Mouse (Mus musculus) CD4-positive naive resting alpha-beta T cell, adult 57 days (primary cell): ENCODE measurements around the gene Rrp36. TPM values are rescaled to one million over a fixed set of nuclear protein-coding genes. Genes with fewer than 3 reads are reported as not detected.

ENCODE experiments used
- total RNA-seq: library from RNA; stranded (reverse); gene quantifications from one replicate; pipeline ENCODE4 v1.2.4, GENCODE M21; 2023

Gene Rrp36
- 29.7 TPM for total RNA-seq

DNA sequence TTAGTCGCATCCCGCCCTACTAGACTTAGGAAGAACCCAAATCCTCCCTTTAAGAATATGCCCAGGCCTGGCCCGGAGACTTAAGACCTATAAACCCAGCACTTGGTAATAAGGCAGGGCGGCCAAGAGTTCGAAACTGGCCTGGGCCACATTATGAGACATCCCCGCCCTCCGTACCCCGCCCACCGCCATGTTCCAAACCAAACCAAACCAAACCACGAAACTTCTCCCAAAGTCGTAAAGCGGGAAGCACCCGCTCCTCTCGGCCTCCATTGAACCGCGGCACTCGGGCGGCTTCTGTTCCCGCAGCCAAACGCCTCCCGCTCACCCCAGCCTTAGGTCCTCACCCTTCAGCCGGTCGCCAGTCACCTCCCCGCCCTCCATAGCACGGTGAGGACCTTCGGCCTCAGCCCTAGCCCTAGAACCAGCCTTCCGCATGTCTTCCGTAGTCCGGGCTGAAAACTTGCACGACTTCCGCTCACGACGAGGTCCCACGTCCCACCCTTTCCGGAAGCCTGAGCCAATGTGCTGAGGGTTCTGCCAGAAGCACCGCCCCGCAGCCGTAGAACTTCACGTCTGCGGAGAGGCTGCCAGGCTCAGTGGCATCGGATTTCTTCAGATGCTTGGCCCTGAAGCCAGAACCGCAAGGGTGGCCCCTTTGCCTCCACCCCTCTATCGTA, at the start of gene Rrp36:
Gene Rrp36 (minus strand): TSS at position 503 of the 680 bp plus-strand sequence.

DNA sequence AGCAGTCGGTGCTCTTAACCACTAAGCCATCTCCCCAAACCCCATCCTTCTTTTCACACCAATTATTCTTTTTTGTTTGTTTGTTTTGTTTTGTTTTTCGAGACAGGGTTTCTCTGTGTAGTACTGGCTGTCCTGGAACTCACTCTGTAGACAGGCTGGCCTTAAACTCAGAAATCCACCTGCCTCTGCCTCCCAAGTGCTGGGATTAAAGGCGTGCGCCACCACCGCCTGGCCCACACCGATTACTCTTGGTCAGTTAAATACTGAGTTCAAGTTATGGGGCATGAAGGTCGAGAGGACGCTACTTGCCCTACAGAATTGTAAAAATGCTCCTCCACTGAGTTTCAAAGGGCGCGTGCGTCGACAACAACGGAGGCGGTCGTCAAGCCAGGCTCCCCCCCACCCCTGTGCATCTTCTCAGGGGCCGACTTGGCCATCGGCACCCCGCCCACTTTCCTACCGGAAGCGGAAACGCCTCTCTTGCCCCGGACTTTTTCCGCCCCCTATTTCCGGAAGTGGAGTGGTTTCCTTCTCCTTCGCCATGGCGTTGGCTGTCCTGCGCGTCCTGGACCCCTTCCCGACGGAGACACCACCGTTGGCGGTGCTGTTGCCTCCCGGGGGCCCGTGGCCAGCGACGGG, 36.9 kb upstream of the Rrp36 start, which contains the start of gene Pex6:
Gene Pex6 (plus strand): TSS at position 505 of the 639 bp plus-strand sequence.

DNA sequence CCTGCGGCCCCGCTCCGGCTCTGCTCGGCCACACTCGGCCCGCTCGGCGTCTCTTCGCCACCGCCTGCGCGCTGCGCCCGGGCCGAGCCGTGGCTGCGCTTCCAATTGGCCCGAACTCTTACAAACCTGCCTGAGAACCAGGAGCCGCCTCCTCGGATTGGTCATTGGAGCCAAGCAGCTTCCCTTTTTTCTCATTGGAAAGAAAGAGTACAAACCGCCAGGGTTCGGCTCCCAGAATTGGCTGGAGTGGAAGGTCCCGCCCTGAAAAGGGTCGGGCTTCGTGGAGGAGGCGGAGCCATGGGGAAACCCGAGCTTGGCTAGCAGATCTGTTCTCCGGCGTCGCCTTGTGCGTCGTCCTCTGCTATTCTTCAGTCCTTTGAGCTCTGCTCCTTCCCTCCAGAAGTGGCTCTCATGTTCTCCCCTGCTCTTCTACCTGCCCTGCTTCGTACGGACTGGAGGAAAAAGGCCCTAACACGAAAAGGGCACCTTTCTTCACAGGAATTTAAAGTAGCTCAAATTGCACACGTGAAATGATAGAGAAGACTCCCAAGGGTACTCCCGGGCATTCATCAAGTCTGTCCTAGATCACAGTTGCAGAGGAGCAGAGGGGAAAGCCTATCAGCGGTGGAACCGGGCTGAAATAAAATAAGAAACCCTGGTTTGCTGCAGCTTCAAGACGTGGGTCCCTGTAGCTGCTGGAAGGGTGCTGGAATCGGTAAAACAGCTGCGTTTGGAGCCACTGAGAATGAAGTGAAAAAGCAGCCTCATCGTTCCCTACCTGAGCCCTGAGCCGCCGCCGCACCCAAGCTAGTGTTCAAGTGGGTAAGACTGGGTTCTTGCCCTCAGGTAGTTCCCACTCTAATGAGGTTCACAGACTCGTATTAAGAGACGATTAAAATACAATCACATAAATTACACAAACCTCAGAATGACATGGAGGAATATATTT, 31.0 kb upstream of the Rrp36 start, which contains the start of gene Ppp2r5d:
Gene Ppp2r5d (minus strand): TSS at position 225 of the 949 bp plus-strand sequence.

DNA sequence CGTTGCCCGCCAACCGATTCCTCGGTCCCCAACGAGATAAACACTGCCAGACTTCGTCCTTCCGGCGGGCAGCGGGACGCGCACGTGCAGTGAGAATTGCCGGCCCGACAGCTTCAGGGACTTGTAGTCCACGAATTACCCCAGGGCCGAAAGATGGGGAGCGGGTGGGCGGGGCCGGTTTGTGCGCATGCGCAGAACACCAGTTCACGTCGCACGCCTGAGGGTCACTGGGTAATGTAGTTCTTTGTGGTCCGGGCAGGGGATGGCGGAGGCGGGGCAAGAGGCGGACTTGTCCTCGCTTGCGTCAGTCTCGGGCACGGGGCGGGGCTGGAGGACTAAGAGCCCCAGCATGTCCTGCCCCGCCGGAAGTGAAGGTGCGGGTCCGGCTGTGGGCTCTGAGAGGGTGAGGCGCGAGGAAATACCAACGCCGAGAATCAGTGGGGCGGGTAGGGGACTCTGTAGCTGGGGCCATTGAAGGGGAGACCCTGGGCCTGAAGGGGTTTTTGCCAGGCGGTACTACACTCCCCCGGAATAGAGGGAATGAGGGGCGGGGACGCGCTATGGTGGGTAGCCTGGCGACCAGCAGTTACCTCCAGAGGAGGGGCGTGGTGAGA, 6.7 kb upstream of the Rrp36 start, which contains the start of gene Klhdc3:
Gene Klhdc3 (minus strand): TSS at position 155 of the 614 bp plus-strand sequence.

DNA sequence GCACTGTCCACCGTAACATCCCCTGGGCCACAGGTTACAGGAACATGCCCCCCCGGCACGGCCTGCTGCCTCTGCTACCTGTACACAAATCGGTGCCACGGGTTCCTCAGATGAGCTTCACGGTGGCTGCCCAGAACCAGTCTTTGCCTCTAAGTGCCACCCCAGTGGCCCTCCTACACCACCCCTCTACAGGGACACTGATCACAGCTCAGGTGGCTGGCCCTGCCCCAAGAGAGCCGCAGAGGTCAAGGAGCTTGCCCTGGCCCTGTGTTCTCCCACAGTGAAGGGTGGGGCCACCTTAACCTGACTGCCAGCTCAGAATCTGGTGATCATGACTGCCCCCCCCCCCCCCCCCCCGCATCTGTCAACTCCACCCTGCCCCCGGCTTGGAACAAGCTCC, 4.3 kb upstream of the Rrp36 start, which contains the start of gene Mea1:
Gene Mea1 (plus strand): TSS at position 378 of the 400 bp plus-strand sequence.

DNA sequence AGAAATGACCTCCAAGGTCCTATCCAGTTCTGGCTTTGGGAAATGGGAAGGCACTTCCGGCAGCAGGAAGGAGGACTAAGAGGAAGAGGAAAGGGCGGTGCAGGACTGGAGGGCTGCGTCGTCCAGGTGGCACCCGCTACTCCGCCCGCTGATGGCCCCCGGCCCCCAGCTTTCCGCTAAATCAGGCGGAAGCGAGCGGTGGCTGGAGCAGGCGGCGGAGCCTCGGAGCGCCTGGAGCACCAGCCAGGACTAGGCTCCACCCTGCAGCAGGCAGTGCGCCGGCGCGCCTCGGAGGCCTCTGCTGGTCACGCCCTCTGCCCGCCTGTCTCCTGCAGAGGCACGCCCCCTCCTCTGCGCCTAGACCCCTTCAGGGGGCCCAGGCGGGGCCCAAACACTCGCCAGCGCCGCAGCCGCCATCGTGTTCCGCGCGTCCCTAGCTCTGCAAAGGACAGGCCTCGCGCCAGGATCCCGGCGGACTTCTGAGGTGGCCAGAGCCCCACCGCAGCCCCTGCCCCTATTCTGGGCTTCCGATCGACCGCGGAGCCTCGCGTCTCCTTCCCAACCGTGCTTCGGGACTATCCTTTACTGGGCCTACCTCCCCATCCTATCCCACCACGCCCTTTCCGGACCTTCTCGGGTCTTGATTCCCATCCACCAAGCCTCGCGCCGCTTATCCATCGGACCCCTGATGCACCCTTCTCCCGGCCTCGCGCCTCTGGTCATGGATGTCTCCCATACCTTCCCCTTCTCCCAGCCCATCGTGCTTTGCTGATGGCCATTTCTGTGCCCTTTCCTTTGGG, 23.7 kb downstream of the Rrp36 start, which contains the start of gene Cul7:
Gene Cul7 (plus strand): TSS at position 106 of the 800 bp plus-strand sequence.

DNA sequence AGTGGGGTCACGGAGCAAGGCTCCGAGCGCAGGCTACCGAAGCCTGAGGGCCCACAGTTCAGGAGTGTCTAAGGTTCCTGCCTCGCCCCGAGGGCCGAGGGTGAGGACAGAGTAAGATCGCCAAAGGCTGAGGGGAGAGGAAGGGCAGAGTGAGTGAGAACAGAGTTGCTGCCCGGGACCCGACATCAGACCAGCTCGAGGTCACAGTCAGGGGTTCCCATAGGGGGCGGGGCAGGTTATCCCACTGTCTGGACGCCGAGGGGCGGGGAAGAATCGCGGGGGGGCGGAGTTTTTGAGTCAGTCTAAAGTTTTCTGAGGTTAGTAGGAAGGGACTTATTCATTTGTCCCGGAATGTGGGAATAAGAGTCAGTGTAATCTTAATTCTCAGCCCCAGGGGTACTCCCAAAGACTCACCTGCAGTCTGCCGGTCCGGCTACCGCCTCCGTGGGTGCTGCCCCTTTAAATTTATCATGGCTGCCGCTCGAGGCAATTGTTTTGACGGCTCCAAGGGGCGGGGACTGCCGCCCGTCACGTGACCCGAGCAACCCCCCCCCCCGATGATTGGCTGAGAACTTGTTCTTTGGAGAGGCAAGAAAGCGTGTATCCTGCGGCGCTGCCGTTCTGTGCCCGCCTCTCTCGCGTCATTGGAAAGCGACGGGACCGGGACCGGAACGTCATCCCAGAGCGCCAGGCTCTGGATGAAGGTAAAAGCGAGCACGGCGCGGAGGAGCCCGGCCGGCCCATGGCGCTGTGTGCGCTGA, 28.4 kb downstream of the Rrp36 start, which contains the start of the genes Klc4 and Mrpl2:
Gene Klc4 (minus strand): TSS at position 462 of the 761 bp plus-strand sequence.
Gene Mrpl2 (plus strand): TSS at position 669 of the 761 bp plus-strand sequence.

DNA sequence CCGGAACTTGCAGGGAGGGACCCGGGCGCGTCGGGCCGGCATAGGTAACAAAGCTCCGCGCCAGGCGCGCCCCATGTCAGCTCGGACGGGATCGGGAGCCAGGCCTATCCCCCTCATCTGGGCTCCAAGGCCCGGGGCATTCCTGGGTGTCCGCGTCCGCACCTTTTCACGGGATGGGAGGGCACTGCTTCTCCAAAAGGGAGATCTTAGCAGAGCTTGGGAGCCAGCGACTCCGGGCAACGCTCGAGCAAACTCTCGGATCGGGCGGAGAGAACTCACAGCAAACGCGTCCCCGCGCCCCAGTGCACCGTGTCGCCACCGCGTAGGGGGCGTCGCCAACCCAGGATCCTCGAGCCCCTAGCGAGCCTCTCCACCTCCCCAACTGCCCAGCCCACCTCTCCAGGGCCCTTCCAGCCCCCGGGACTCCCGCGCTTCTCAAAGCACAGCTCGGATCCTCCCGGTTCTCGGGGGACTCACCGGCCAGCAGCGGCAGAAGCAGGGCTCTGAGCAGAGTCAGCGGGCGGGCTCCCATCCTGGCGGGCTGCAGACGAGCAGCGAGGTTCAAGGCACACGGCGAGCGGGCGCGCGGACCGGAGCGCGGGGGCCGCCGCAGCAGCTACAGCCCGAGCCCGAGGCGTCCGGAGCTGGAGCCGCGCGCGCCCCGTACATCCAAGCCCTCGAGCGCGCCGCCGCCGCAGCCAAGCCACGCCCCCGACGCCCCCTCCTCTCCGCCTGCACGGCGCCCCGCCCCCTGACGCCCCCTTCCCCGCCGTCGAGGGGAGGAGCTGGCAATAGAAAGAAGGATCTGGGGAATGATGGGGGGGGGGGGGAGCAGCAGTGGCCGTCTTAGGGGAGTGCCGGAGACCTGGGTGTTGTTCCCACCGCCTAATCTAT, 45.1 kb downstream of the Rrp36 start, which contains the start of gene Ptk7:
Gene Ptk7 (minus strand): TSS at position 714 of the 894 bp plus-strand sequence.

Other genes with a start within 250 kb of the Rrp36 start
- not detected for gene Crip3, start 245.4 kb downstream of the Rrp36 start, total RNA-seq
- gene Slc22a7, start 235.9 kb downstream of the Rrp36 start, total RNA-seq = not detected
- gene Ttbk1, start 186.7 kb downstream of the Rrp36 start, total RNA-seq = 0.59 TPM
- gene Dnph1, start 177.6 kb downstream of the Rrp36 start, total RNA-seq = 0.83 TPM
- 15.0 TPM for gene Cul9, start 128.0 kb downstream of the Rrp36 start, total RNA-seq
- gene Srf, start 118.2 kb downstream of the Rrp36 start, total RNA-seq = 84.8 TPM
- gene Ptk7, start 44.8 kb downstream of the Rrp36 start, total RNA-seq = 0.21 TPM
- 14.8 TPM for gene Klc4, start 28.3 kb downstream of the Rrp36 start, total RNA-seq
- 32.0 TPM for gene Mrpl2, start 28.1 kb downstream of the Rrp36 start, total RNA-seq
- gene Cul7, start 24.0 kb downstream of the Rrp36 start, total RNA-seq = 5.6 TPM
- 49.4 TPM for gene Mea1, start 4.4 kb upstream of the Rrp36 start, total RNA-seq
- gene Klhdc3, start 6.6 kb upstream of the Rrp36 start, total RNA-seq = 50.4 TPM
- 42.6 TPM for gene Ppp2r5d, start 30.8 kb upstream of the Rrp36 start, total RNA-seq
- gene Pex6, start 37.1 kb upstream of the Rrp36 start, total RNA-seq = 29.0 TPM
- 2.0 TPM for gene Gnmt, start 54.8 kb upstream of the Rrp36 start, total RNA-seq
- 52.2 TPM for gene Cnpy3, start 77.9 kb upstream of the Rrp36 start, total RNA-seq
- gene Ptcra, start 89.4 kb upstream of the Rrp36 start, total RNA-seq = 0.77 TPM
- gene 2310039H08Rik, start 98.3 kb upstream of the Rrp36 start, total RNA-seq = 16.3 TPM
- gene Rpl7l1, start 108.3 kb upstream of the Rrp36 start, total RNA-seq = 63.5 TPM
- gene Bicral, start 184.1 kb upstream of the Rrp36 start, total RNA-seq = 60.7 TPM
- gene Tbcc, start 216.3 kb upstream of the Rrp36 start, total RNA-seq = 17.5 TPM
- not detected for gene Prph2, start 236.1 kb upstream of the Rrp36 start, total RNA-seq